Mouse (Mus musculus): ENCODE measurements around the gene Phf6. TPM values are rescaled to one million over a fixed set of nuclear protein-coding genes. Genes with fewer than 3 reads are reported as not detected.
"Not testable (repeated sequence)": the region's sequence is repeated elsewhere in the genome, so short reads cannot be mapped to it uniquely, and the experiment has no call there.

Gene Phf6
- total RNA-seq (2015) = 42.8 and 45.0 TPM in 2 replicates
- total RNA-seq (2017) = 35.3 and 41.6 TPM in 2 replicates

GRCm38 (mm10) chrX:52911587-52912371 is at the start of gene Phf6:
Phf6 (plus strand) TSS chrX:52912266.
- peak; percentile 98 for ATAC-seq (replicated peaks; ENCODE audit: poor library complexity)

- ATAC-seq (replicated peaks; ENCODE audit: poor library complexity) = peak; percentile 73
These were observed 47.9 kb upstream of the Phf6 start for GRCm38 (mm10) chrX:52864126-52864525.

- ATAC-seq (replicated peaks; ENCODE audit: poor library complexity) = not testable (repeated sequence)
These were observed 13.6 kb upstream of the Phf6 start for GRCm38 (mm10) chrX:52898486-52898885.

- ATAC-seq (replicated peaks; ENCODE audit: poor library complexity) = no peak
These were observed 284 bp downstream of the Phf6 start for GRCm38 (mm10) chrX:52912372-52912728.

GRCm38 (mm10) chrX:52912826-52913701 is 998 bp downstream of the Phf6 start:
- no peak for ATAC-seq (replicated peaks; ENCODE audit: poor library complexity)

GRCm38 (mm10) chrX:52913856-52914255 is 1.8 kb downstream of the Phf6 start:
- ATAC-seq (replicated peaks; ENCODE audit: poor library complexity) = 0 out of 2 replicates have a peak, but pooled peaks have one; percentile 27

- ATAC-seq (replicated peaks; ENCODE audit: poor library complexity) = no peak
These were observed 2.6 kb downstream of the Phf6 start for GRCm38 (mm10) chrX:52914705-52915104.

- ATAC-seq (replicated peaks; ENCODE audit: poor library complexity) = no peak
These were observed 4.5 kb downstream of the Phf6 start for GRCm38 (mm10) chrX:52916516-52916915.

GRCm38 (mm10) chrX:52926726-52927125 is 14.7 kb downstream of the Phf6 start:
- ATAC-seq (replicated peaks; ENCODE audit: poor library complexity) = no peak

- ATAC-seq (replicated peaks; ENCODE audit: poor library complexity) = peak; percentile 64; the same call in 1 of the 2 replicates
These were observed 16.8 kb downstream of the Phf6 start for GRCm38 (mm10) chrX:52928883-52929282.

GRCm38 (mm10) chrX:52929779-52930178 is 17.7 kb downstream of the Phf6 start:
- ATAC-seq (replicated peaks; ENCODE audit: poor library complexity) = no peak

GRCm38 (mm10) chrX:52930191-52930590 is 18.1 kb downstream of the Phf6 start:
- ATAC-seq (replicated peaks; ENCODE audit: poor library complexity) = no peak

GRCm38 (mm10) chrX:52932161-52932560 is 20.1 kb downstream of the Phf6 start:
- ATAC-seq (replicated peaks; ENCODE audit: poor library complexity) = no peak

GRCm38 (mm10) chrX:52934496-52934895 is 22.4 kb downstream of the Phf6 start:
- peak; percentile 64; the same call in 1 of the 2 replicates for ATAC-seq (replicated peaks; ENCODE audit: poor library complexity)

- ATAC-seq (replicated peaks; ENCODE audit: poor library complexity) = no peak
These were observed 33.4 kb downstream of the Phf6 start for GRCm38 (mm10) chrX:52945509-52945908.

GRCm38 (mm10) chrX:52949713-52950112 is 37.6 kb downstream of the Phf6 start:
- peak; percentile 69 for ATAC-seq (replicated peaks; ENCODE audit: poor library complexity)

- peak; percentile 57 for ATAC-seq (replicated peaks; ENCODE audit: poor library complexity)
These were observed 44.9 kb downstream of the Phf6 start for GRCm38 (mm10) chrX:52956942-52957341.

- no peak for ATAC-seq (replicated peaks; ENCODE audit: poor library complexity)
These were observed 49.6 kb downstream of the Phf6 start for GRCm38 (mm10) chrX:52961559-52962110.

GRCm38 (mm10) chrX:52965149-52965548 is 53.1 kb downstream of the Phf6 start:
- no peak for ATAC-seq (replicated peaks; ENCODE audit: poor library complexity)

GRCm38 (mm10) chrX:52971211-52972006 is 59.3 kb downstream of the Phf6 start:
- ATAC-seq (replicated peaks; ENCODE audit: poor library complexity) = peak; percentile 99

GRCm38 (mm10) chrX:52972129-52972528 is 60.1 kb downstream of the Phf6 start:
- ATAC-seq (replicated peaks; ENCODE audit: poor library complexity) = no peak

All from megakaryocyte progenitor cell, adult 5-6 weeks (primary cell).